Mouse (Mus musculus) testis, adult 2 months (tissue): ENCODE data around the gene Snd1.

ENCODE experiments used
- CTCF ChIP-seq: fragments of 200-500 bp; IDR thresholded peaks from 2 replicates; pipeline ENCODE4 v1.5.1; 2012; ENCODE audit warnings: low read depth, mild to moderate bottlenecking, inconsistent platforms, low read length, moderate library complexity; ENCODE audit not compliant: control insufficient read depth, insufficient read depth, insufficient replicate concordance
- POLR2A ChIP-seq: fragments of 200-500 bp; IDR thresholded peaks from 2 replicates; pipeline ENCODE4 v1.6.1; 2012; ENCODE audit warnings: low read depth, mild to moderate bottlenecking, inconsistent platforms, low read length, moderate library complexity; ENCODE audit not compliant: control insufficient read depth

DNA sequence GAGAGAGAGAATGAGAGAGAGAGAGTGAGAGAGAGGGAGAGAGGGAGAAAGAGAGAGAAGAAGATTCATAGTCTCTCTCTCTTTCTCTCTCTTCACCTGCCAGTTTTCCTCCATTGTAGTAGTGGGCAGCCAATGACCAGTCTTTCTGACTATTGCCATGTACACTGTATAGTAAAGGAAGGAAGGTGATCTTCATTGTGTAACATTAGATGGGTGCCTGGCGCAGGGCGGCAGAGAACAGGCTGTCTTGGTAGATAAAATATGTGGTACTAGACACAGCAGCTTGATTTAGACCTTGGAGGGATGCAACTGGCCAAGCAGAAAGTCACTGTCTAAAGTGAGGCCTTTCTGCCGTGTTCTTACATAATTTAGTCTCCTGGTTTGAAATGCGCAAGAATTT, 139.9 kb downstream of the Snd1 start:
- TF ChIP-seq POLR2A (no peak), CTCF (no peak)
